Mouse (Mus musculus) frontal cortex, adult (tissue): ENCODE measurements around the gene Gm10306.

Experiments
- ATAC-seq: cut with Nextera tagmentation; 2 replicates; pipeline ENCODE4 v1.9.2; 2017; ENCODE audit warnings: mild to moderate bottlenecking, moderate library complexity, mixed read lengths; ENCODE audit not compliant: low TSS enrichment

The Gm10306 gene

GRCm38 (mm10) chr4:94556265-94557054 lies at the start of gene Gm10306, which contains the start of gene Caap1:
TSS of gene Gm10306 (plus strand) at chr4:94556546.
TSS of gene Caap1 (minus strand) at chr4:94556796.
- peak; percentile 97 for ATAC-seq

DNA sequence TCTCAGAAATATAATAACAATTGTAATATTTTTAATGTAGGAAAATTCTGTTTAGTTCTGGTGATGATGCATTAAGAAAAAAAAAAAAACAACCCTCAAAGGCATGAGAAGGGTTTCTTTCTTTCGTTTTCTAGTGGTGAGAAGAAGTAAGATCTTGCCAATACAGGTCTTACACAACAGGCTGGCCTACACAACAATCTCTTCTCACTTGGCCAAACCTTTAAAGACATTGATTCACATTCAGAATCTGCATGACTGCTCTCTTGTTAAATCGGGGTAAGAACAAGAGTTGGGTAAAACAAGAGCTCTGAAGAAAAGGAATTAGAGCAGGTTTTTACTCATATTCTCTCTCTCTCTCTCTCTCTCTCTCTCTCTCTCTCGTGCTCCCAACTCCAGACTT lies 41.0 kb upstream of the Gm10306 start:
- no peak for ATAC-seq

GRCm38 (mm10) chr4:94517631-94518030 lies 38.7 kb upstream of the Gm10306 start:
- peak; percentile 80 for ATAC-seq

GRCm38 (mm10) chr4:94523321-94523720 lies 33.0 kb upstream of the Gm10306 start:
- ATAC-seq: no peak

GRCm38 (mm10) chr4:94529448-94529847 lies 26.9 kb upstream of the Gm10306 start:
- no peak for ATAC-seq

DNA sequence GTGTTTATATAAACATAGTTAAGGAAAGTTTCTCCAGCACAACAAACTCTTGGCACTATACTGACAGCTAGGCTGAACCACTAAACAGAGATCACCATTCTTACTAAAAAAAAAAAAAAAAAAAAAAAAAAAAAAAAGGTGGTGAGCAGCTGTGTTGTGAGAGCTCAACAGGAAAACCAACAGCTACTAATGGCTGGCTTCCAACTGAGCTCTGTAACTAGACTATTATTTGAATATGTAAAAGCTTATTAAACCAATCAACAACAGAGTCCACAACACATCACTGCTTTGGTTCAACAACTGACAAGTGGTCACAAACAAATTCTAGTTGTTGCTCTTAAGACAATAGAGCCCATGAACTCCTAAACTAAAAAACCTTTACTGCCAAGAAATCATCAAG lies 23.1 kb upstream of the Gm10306 start:
- no peak for ATAC-seq

GRCm38 (mm10) chr4:94543041-94543440 lies 13.3 kb upstream of the Gm10306 start:
- no peak for ATAC-seq

- 0 out of 2 replicates have a peak, but pooled peaks have one; percentile 13 for ATAC-seq
Observed at GRCm38 (mm10) chr4:94544321-94544720, 12.0 kb upstream of the Gm10306 start.

GRCm38 (mm10) chr4:94554955-94555494 lies 1.3 kb upstream of the Gm10306 start:
- ATAC-seq: no peak

GRCm38 (mm10) chr4:94557145-94557544 lies 799 bp downstream of the Gm10306 start:
- no peak for ATAC-seq

GRCm38 (mm10) chr4:94559266-94559665 lies 2.9 kb downstream of the Gm10306 start:
- no peak for ATAC-seq

DNA sequence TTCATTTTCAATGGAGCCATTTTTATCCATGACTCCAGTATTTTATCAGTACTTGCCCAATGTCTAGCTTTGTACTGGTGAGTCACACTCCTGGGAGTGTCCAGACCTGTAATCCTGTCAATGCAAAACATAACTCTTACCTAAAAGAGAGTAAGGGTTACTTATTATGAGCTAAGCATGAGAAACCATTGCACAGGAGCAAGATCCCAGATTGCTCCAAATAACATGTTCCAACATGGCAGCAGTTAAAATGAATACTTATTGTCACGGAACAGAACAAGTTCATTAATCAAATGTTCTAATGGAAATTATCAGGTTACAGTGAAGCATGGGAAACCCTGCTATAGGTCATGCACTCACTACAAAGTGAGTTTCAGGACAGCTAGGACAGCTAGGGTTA lies 4.0 kb downstream of the Gm10306 start:
- ATAC-seq: no peak

GRCm38 (mm10) chr4:94561954-94562648 lies 5.8 kb downstream of the Gm10306 start:
- ATAC-seq: no peak

DNA sequence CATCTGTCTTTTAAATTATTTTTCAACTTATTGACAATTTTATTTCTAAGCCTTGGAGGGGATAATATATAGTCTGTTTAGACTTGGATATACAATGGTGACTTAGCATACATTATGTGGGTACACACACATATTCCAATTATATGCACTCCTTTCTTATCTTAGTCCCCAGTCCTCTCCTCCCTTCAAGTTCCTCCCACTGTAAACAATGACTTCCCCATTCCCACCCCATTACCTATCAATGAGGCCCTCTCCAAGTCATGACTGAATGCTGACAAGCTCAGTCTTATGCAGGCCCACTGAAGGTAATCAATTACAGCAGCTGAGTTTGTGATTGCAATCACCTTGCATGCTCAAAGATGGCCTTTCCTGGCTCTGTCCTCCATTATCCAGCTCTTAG lies 8.0 kb downstream of the Gm10306 start:
- ATAC-seq: no peak

GRCm38 (mm10) chr4:94572677-94573076 lies 16.3 kb downstream of the Gm10306 start:
- ATAC-seq: no peak

GRCm38 (mm10) chr4:94591765-94592381 lies 35.5 kb downstream of the Gm10306 start:
- no peak for ATAC-seq

DNA sequence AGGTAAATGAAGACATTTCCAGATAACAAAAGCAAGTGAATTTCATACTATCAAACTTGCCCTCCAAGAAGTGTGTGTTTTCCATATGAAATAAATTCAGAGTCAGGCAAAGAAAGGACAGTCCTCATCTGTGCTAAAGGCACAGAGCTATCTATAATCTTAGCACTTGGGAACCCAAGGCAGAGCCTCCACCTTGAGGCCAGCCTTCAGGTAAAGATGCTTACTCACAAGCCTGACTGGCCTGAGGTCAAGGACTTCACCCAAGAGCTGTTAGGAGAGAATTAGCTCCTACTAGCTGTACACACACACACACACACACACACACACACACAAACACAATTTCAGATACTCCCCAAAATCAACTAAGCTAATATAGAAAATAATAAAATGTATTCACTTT lies 36.4 kb downstream of the Gm10306 start:
- ATAC-seq: no peak

DNA sequence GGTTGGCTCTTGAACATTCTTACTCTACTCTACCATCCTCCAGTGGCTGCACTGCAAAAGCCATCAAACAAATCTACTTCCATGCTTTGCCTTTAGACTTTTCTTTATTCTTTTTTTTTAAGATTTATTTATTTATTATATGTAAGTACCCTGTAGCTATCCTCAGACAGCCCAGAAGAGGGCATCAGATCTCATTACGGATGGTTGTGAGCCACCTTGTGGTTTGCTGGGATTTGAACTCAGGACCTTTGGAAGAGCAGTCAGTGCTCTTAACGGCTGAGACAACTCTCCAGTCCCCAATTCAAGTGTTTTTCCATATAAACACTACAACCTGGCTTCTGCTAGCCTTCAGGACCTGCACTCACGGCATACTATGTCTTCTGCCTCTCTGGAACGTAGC lies 45.0 kb downstream of the Gm10306 start:
- ATAC-seq: no peak

DNA sequence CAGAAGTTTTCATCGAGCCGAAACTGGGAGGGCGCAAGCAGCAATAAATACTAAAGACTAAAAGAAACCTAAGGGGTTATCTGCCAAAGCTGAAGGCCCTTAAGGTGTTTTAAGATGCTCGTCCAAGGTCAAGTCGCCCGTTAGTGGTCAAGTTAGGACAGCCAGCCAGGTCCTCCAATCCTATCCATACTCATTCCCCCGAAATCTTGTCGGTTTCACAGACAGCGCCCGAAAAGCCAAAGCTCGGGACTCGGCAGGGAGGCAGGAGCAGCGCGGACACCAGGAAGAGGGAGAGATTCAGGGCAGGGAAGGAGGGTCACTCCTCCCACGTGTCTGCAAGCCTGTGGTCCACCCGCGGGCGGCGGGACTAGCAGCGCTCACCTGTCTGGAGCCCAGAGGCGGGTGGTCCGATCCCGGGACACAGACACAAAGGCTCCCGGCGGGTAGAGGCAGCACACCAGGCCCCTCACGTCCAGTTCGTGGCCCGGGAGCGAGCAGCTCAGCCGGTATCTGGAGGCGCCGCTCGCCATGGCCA lies 46.2 kb downstream of the Gm10306 start:
- ATAC-seq: peak; percentile 62; the same call in 1 of the 2 replicates

- ATAC-seq: peak; percentile 99
Observed at GRCm38 (mm10) chr4:94603031-94603629, 46.8 kb downstream of the Gm10306 start, which contains the start of gene Plaa. TSS of gene Plaa (minus strand) at chr4:94603244.

GRCm38 (mm10) chr4:94604452-94605019 lies 48.2 kb downstream of the Gm10306 start:
- no peak for ATAC-seq
